Mouse (Mus musculus) monocyte, adult 59 days (primary cell): ENCODE data around the gene Gm21738. TPM values are rescaled to one million over a fixed set of nuclear protein-coding genes. Genes with fewer than 3 reads are reported as not detected.

ENCODE experiments used
- total RNA-seq, 2 experiments: library from RNA; stranded (reverse); gene quantifications; one replicate each; pipeline ENCODE4 v1.2.4; 2023

Gm21738 gene
- total RNA-seq = 1 to 10 TPM in 1 of 2 experiments, under 1 TPM in 1; 0.92 to 1.5 TPM

GRCm38 (mm10) chr14:19418830-19419229, at the start of gene Gm21738:
Gene Gm21738, minus strand, starts transcription at chr14:19418930.

Other genes with a start within 250 kb of the Gm21738 start
- not detected for gene Gm2244, start 131.0 kb upstream of the Gm21738 start, total RNA-seq
- not detected for gene Gm2237, start 166.2 kb upstream of the Gm21738 start, total RNA-seq
- not detected for gene Gm5458, start 183.7 kb upstream of the Gm21738 start, total RNA-seq